Mouse (Mus musculus) mammary gland, adult 2 months (tissue): ENCODE results near the gene Srgap1. TPM values are rescaled to one million over a fixed set of nuclear protein-coding genes. Genes with fewer than 3 reads are reported as not detected.

Experiments used
- polyA plus RNA-seq: library from polyadenylated mRNA; depleted of rRNA; stranded (reverse); fragments of >200 nt; gene quantifications from 2 replicates; pipeline ENCODE4 v1.2.3, GENCODE M21; 2012; ENCODE audit warnings: low replicate concordance; rRNA removed

Gene Srgap1
- 4.1 and 5.0 TPM in 2 replicates for polyA plus RNA-seq

DNA sequence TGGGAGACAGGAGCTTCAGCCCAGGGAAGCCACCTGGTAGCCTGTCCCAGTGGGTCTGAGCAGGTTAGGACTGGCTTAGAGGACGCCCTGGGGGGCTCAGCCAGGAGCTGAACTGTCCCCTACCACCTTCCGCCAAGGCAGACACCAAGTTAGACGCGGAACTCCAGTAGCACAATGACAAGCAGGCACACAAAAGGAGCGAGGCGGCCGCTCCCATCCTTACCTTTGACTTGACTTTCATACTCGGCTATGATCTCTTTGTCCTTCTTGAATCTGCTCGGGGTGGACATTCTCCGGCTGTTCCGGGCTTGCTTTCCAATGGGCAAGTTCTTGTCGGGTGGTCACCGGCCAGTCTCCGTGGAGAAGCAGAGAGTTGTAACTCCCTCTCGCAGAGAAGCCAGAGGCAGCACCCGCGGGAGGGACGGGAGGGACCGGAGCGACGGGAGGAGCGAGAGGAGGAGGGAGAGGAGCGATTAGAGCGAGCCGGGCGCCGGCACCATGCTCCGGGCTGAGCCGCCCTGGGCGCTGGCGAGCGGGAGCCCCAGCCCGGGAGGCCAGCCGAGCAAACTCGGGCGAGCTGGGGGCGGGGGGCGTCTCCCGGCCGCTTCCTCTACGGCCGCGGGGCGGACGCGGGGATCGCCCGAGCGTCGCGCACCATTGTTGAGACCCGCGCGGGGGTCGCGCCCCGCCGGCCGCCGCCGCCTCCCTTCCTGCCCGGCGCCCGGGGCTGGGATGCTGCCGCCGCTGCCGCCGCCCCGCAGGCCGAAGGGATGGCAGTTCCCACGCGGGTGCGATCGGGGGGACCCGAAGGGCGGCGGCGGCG lies at the start of gene Srgap1:
Gene Srgap1 (minus strand): TSS at position 412 of the 823 bp plus-strand sequence.

DNA sequence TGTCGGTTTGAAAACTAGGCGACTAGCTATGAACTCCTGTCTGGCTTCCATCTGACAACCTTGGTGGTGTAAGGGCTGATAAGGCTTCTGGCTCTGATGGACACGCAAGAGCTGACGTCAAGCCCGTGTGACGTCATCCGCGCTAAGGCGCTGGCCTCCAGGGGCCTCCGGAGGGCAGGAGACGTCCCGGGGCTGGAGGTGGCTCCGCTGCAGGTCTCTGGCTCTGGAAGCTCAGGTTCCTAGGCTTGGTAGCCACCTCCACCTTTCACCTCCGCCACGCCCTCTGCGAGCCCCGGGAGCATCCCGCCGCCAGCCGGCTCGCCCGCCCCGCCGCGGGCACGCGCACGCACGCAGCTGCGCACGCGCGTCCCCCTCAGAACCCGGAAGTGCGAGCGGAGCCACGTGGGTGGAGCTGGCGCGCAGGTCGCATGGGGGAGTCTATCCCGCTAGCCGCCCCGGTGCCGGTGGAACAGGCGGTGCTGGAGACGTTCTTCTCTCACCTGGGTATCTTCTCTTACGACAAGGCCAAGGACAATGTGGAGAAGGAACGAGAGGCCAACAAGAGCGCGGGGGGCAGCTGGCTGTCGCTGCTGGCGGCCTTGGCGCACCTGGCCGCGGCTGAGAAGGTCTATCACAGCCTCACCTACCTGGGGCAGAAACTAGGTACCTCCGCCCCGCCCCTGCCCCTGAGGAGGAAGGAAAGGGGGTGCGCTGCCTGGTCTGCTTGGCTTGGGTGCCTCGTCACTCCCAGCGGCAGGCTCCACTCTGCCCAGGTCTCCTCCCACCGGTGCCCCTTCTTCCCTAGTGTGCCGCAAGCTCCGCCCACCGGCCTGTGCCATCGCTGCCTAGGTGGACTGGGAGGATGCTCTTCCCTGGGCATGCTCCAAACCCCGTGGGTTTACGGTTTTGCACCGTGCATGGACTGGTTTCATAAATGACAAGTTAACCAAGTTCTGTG lies 307.3 kb downstream of the Srgap1 start, which contains the start of gene BC048403:
Gene BC048403 (plus strand): TSS at position 390 of the 958 bp plus-strand sequence.

Other genes starting within 250 kb of the Srgap1 start
- gene Rxylt1, start 50.1 kb upstream of the Srgap1 start, polyA plus RNA-seq = 6.4 and 7.4 TPM in 2 replicates